Mouse (Mus musculus): ENCODE results near the gene Gtpbp3. TPM values are rescaled to one million over a fixed set of nuclear protein-coding genes. Genes with fewer than 3 reads are reported as not detected.

Gtpbp3 gene
- total and polyA plus RNA-seq, 3 experiments, result 49.4 to 50.1 TPM; not detected in 1

DNA sequence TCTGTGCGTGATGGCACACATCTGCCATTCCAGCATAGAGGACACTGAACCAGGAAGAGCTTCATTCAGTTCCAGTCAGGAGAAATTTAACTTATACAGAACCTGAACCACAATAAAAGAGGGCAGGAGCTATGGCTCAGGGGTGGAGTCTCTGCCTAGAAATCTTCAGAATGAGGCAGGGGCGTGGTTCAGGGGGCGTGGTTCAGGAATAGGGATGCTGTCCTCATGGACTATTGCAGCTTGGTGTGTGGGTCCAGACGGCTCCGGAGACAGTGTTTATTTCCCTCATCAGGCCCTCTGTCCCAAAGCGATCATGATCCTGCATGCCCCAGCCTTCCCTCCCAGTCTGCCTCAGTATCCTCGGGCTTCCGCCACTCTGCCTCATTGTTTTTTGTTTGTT is 33.2 kb upstream of the Gtpbp3 start:
- no peaks in the 10 kb centered on the region for H3K79me2 ChIP-seq (ENCODE audit: control insufficient read depth, insufficient read depth, low read length, poor library complexity)
- H3K36me3 ChIP-seq (ENCODE audit: control insufficient read depth in 1 of 2, insufficient read depth in 2 of 2, low read length in 2 of 2), result no peaks in the 10 kb centered on the region
- H3K4me1 ChIP-seq (ENCODE audit: control insufficient read depth in 1 of 2, insufficient read depth in 2 of 2, low read length in 2 of 2), result no peaks in the 10 kb centered on the region
- no peak for DNase-seq (ENCODE audit: low read depth, low spot score)
- H3K4me3 ChIP-seq (ENCODE audit: control insufficient read depth in 1 of 2, insufficient read depth in 1 of 2, low read depth in 2 of 2, low read length in 2 of 2), result no peak overlapping the region
- TF ChIP-seq TBP (IDR thresholded peaks at IDR 0.05; ENCODE audit: low read depth, low read length) (no peak), ZKSCAN1 (IDR thresholded peaks at IDR 0.05; ENCODE audit: low read depth, low read length) (no peak), GATA1 (IDR thresholded peaks at IDR 0.05; ENCODE audit: low read depth, low read length) (no peak), ETS1 (IDR thresholded peaks at IDR 0.05; ENCODE audit: low read depth, low read length) (no peak), EP300 (IDR thresholded peaks at IDR 0.05; ENCODE audit: low read depth in 1 of 2, low read length in 2 of 2) (no peak), CTCF (IDR thresholded peaks at IDR 0.05 in 2 of 3, conservative IDR thresholded peaks at IDR 0.05 in 1 of 3; ENCODE audit: control insufficient read depth in 1 of 3, insufficient read depth in 1 of 3, low read depth in 2 of 3, low read length in 3 of 3, poor library complexity in 1 of 3, severe bottlenecking in 1 of 3) (no peak), MXI1 (IDR thresholded peaks at IDR 0.05; ENCODE audit: low read depth, low read length) (no peak), TAL1 (IDR thresholded peaks at IDR 0.05; ENCODE audit: low read length) (no peak), POLR2A (IDR thresholded peaks at IDR 0.05; ENCODE audit: control insufficient read depth in 1 of 2, insufficient read depth in 1 of 2, low read depth in 1 of 2, low read length in 2 of 2, poor library complexity in 1 of 2) (no peak), ELF1 (IDR thresholded peaks at IDR 0.05; ENCODE audit: low read depth, low read length) (no peak)
- H3K9me3 ChIP-seq (replicated peaks; ENCODE audit: insufficient read depth, low read length), result no peaks in the 10 kb centered on the region
- no peak overlapping the region for H3K9ac ChIP-seq (ENCODE audit: control insufficient read depth, low read depth, low read length, poor library complexity, severe bottlenecking)
- no peaks in the 10 kb centered on the region; a peak in 1 of 4 replicates for H3K27me3 ChIP-seq (ENCODE audit: control insufficient read depth in 1 of 2, insufficient read depth in 2 of 2, low read length in 2 of 2)
- no peak overlapping the region for H3K27ac ChIP-seq (ENCODE audit: control insufficient read depth, low read depth, low read length)

DNA sequence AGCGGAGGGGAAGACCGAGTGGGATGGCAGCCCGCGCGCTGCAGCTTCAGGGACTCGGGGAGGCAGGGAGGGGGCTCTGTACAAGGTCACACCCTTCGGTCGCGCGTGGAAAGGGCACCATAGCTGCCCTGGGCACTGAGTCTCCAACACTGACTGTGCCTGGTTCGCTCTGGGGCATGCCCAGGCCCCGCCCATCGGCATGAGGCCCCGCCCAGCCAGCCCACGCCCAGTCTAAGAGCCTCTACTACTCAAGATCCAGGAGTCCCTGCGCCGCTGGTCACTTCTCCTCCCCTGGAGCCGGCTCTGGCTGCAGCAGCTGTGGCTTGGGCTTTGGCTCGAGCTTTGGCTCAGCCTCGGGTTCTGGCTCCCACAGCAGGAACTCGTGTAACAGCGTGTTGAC is 31.0 kb upstream of the Gtpbp3 start:
- H3K79me2 ChIP-seq (ENCODE audit: control insufficient read depth, insufficient read depth, low read length, poor library complexity), result no peaks in the 10 kb centered on the region
- TF ChIP-seq NRF1 (IDR thresholded peaks at IDR 0.05; ENCODE audit: insufficient read depth, low read depth, low read length, poor library complexity, severe bottlenecking) (no peak), POLR2A (IDR thresholded peaks at IDR 0.05; ENCODE audit: control insufficient read depth in 1 of 2, insufficient read depth in 1 of 2, low read depth in 1 of 2, low read length in 2 of 2, poor library complexity in 1 of 2) (no peak), GATA1 (IDR thresholded peaks at IDR 0.05; ENCODE audit: low read depth, low read length) (no peak), MAFK (IDR thresholded peaks at IDR 0.05; ENCODE audit: borderline replicate concordance, low read depth, low read length) (no peak), UBTF (IDR thresholded peaks at IDR 0.05; ENCODE audit: borderline replicate concordance, insufficient read depth, low read depth, low read length) (no peak), HCFC1 (IDR thresholded peaks at IDR 0.05; ENCODE audit: low read depth, low read length) (no peak), GABPA (IDR thresholded peaks at IDR 0.05; ENCODE audit: low read depth, low read length) (no peak), E2F4 (IDR thresholded peaks at IDR 0.05; ENCODE audit: borderline replicate concordance, low read depth, low read length) (no peak), SMC3 (IDR thresholded peaks at IDR 0.05; ENCODE audit: low read depth, low read length) (no peak), RCOR1 (IDR thresholded peaks at IDR 0.05; ENCODE audit: low read depth, low read length) (no peak)
- no peaks in the 10 kb centered on the region; a peak in 1 of 4 replicates for H3K27me3 ChIP-seq (ENCODE audit: control insufficient read depth in 1 of 2, insufficient read depth in 2 of 2, low read length in 2 of 2)
- H3K9me3 ChIP-seq (replicated peaks; ENCODE audit: insufficient read depth, low read length), result no peaks in the 10 kb centered on the region
- no peak overlapping the region for H3K27ac ChIP-seq (ENCODE audit: control insufficient read depth, low read depth, low read length)
- no peak overlapping the region for H3K4me3 ChIP-seq (ENCODE audit: control insufficient read depth in 1 of 2, insufficient read depth in 1 of 2, low read depth in 2 of 2, low read length in 2 of 2)
- H3K9ac ChIP-seq (ENCODE audit: control insufficient read depth, low read depth, low read length, poor library complexity, severe bottlenecking), result no peak overlapping the region
- H3K4me1 ChIP-seq (ENCODE audit: control insufficient read depth in 1 of 2, insufficient read depth in 2 of 2, low read length in 2 of 2), result no peaks in the 10 kb centered on the region
- no peaks in the 10 kb centered on the region for H3K36me3 ChIP-seq (ENCODE audit: control insufficient read depth in 1 of 2, insufficient read depth in 2 of 2, low read length in 2 of 2)
- no peak for DNase-seq (ENCODE audit: low read depth, low spot score)

Measured in MEL (cell line).